Mouse (Mus musculus) spleen, adult 2 months (tissue): Measurements from ENCODE around the gene Dcun1d1.

ENCODE experiments used
- CTCF ChIP-seq: fragments of 200-500 bp; IDR thresholded peaks from 2 replicates; pipeline ENCODE4 v1.5.1; 2011; ENCODE audit warnings: mild to moderate bottlenecking, inconsistent platforms; ENCODE audit not compliant: insufficient read depth, insufficient read length, insufficient replicate concordance; ENCODE audit errors: extremely low read depth
- POLR2A ChIP-seq: fragments of 200-500 bp; IDR thresholded peaks from 2 replicates; pipeline ENCODE4 v1.6.1; 2011; ENCODE audit warnings: low read depth, low read length, inconsistent platforms

DNA sequence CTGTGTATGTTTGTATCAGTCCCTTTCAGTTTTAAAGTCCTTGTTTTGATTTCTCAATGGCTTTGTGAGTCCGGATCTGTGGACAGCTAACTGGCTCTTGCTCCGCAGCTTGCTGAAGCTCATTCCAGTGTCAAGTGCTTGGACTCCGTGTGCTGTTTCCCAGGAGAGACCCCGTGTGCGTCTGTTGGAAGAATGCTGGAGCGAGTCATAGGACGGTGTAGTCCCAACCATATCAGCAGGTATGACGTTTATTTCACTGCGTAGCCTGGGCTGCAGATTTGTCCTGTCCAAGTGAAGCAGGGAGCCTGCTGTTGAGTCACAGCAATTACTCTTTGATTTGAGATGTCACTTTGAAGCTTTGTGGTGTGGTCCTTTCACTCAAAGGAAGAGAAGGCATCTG is 87.9 kb downstream of the Dcun1d1 start:
- no peak for TF ChIP-seq CTCF
- no peak for TF ChIP-seq POLR2A
